Mouse (Mus musculus) midbrain, embryonic 13.5 days (tissue): ENCODE results near the gene Ifi214. TPM values are rescaled to one million over a fixed set of nuclear protein-coding genes. Genes with fewer than 3 reads are reported as not detected.
"Not testable (repeated sequence)": the region's sequence is repeated elsewhere in the genome, so short reads cannot be mapped to it uniquely, and the experiment has no call there.

ENCODE experiments used
- ATAC-seq: fragments of 200-750 bp; cut with Nextera tagmentation; 2 replicates; pipeline ENCODE4 v1.8.0; 2017; ENCODE audit warnings: mild to moderate bottlenecking, moderate TSS enrichment, moderate library complexity
- H3K27ac ChIP-seq: fragments of 300-500 bp; sonication (generic); 2 replicates; pipeline ENCODE4 v1.5.1; 2015; ENCODE audit warnings: inconsistent platforms, mild to moderate bottlenecking, moderate library complexity
- H3K27me3 ChIP-seq: fragments of 300-500 bp; sonication (generic); 2 replicates; pipeline ENCODE4 v1.6.1; 2015; ENCODE audit warnings: mild to moderate bottlenecking, inconsistent platforms
- H3K36me3 ChIP-seq: fragments of 300-500 bp; sonication (generic); 2 replicates; pipeline ENCODE4 v1.6.1; 2015; ENCODE audit warnings: mild to moderate bottlenecking, inconsistent platforms
- H3K4me1 ChIP-seq: fragments of 300-500 bp; sonication (generic); replicated peaks from 2 replicates; pipeline ENCODE4 v1.6.1; 2015; ENCODE audit warnings: inconsistent platforms
- H3K4me2 ChIP-seq: fragments of 300-500 bp; sonication (generic); replicated peaks from 2 replicates; pipeline ENCODE4 v1.6.1; 2015; ENCODE audit warnings: moderate library complexity, mild to moderate bottlenecking, inconsistent platforms
- H3K4me3 ChIP-seq: fragments of 300-500 bp; sonication (generic); replicated peaks from 2 replicates; pipeline ENCODE4 v1.5.1; 2015; ENCODE audit warnings: mild to moderate bottlenecking, inconsistent platforms
- H3K9ac ChIP-seq: fragments of 300-500 bp; sonication (generic); replicated peaks from 2 replicates; pipeline ENCODE4 v1.6.1; 2015; ENCODE audit warnings: mild to moderate bottlenecking, inconsistent platforms
- H3K9me3 ChIP-seq: fragments of 300-500 bp; sonication (generic); 2 replicates; pipeline ENCODE4 v1.6.1; 2016; ENCODE audit warnings: mild to moderate bottlenecking, inconsistent platforms
- WGBS: fragments of 180-500 bp; shearing (Covaris S2); methylation state at CpG from one replicate; pipeline ENCODE4 v1.1.7; 2015; 5-methylcytosine and 5-hydroxymethylcytosine counted together
- polyA plus RNA-seq: library from polyadenylated mRNA; unstranded; fragments of >200 nt; fragmentation: Nextera tagmentation; extraction: Ambion mirVana; gene quantifications from 2 replicates; pipeline ENCODE4 v1.2.1, GENCODE M21; 2015

Gene Ifi214
- not detected in 2 replicates for polyA plus RNA-seq

DNA sequence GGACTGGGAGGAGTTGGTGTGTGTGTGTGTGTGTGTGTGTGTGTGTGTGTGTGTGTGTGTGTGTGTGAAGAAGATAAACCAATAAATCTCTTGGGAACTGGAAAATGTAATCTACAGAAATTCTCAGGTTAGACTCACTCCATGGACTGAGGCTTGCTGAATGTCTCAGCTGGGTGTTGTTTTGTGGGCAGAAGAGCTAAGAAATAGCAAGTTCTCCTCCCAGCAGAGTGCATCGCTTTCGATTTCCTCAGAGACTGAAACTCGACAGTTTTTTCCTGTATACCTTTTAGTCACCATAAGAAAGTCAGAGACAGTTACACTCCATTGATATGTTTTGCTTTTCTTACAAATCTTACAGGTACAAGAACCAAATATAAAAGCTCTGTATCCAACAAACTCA, at the start of gene Ifi214:
Ifi214 (minus strand) TSS at position 167 of the 400 bp plus-strand sequence.
- not testable (repeated sequence) for H3K27ac ChIP-seq, ATAC-seq, H3K4me2 ChIP-seq, H3K4me1 ChIP-seq, H3K9me3 ChIP-seq, H3K9ac ChIP-seq, H3K36me3 ChIP-seq, H3K27me3 ChIP-seq, H3K4me3 ChIP-seq
- 93% methylated on average over 3 of the region's 3 CpGs for WGBS

DNA sequence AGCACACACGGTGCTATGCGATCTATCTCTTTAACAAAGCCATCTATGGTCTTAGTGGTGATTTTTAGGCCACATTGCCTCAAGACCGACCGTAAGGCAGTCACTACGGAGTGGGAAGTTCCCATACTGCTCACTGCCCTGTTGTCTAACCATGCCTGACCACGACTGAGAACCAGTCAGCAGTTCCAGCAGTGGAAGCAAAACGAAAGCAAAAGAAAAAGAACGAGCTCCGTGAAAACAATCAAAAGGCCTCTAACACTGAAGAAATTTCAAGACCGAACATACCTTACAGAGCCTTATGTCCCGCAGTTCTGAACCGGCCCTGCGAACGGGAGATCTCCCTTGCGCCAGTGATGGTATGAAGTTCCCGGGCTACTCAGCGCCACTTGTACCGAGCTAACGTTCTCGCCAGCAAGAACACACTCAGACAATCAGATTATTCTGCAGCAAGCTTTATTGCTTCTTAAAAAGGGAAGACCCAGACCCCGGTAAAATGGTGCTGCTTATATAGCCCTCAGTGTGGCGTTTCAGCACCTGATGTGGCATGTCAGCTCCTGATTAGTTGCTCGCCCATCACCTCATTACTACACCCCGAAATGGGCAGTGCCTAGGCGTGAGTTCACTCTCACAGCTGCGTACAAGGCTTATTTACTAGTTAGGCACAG, 44.3 kb upstream of the Ifi214 start:
- H3K4me2 ChIP-seq, result no peak overlapping the region
- H3K36me3 ChIP-seq, result no peaks in the 10 kb centered on the region
- no peak overlapping the region for H3K4me3 ChIP-seq
- ATAC-seq, result no peak
- H3K4me1 ChIP-seq, result no peaks in the 10 kb centered on the region
- H3K27me3 ChIP-seq, result no peaks in the 10 kb centered on the region
- H3K27ac ChIP-seq, result no peak overlapping the region
- no peak overlapping the region for H3K9ac ChIP-seq
- WGBS, result 95% methylated on average over 26 of the region's 26 CpGs
- H3K9me3 ChIP-seq, result peaks cover 27% of the 10 kb centered on the region

DNA sequence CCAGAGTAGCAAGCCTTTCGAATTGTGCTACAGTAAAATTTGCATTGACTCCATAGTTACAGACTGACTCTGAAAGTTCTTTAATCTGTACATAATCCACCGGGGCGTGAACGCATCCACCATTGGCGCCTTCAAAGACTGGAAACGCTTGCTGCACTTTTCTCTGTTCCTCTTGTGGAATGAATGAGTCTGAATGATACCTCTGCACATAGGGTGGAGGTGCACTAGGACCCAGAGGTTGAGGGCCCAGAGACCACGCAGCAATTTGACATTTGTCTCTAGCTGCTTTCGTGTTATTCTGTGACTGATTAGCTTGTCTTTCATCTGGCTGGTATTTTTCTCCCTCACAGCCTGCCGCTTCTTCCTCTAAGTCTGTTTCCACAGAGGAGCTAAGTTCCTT, 43.3 kb upstream of the Ifi214 start:
- Histone ChIP-seq H3K9ac (no peak overlapping the region), H3K27me3 (no peaks in the 10 kb centered on the region), H3K4me3 (no peak overlapping the region), H3K27ac (no peak overlapping the region), H3K36me3 (no peaks in the 10 kb centered on the region), H3K4me1 (no peaks in the 10 kb centered on the region), H3K4me2 (no peak overlapping the region), H3K9me3 (peaks cover 28% of the 10 kb centered on the region)
- ATAC-seq, result no peak
- WGBS, result 91% methylated on average over 9 of the region's 9 CpGs

DNA sequence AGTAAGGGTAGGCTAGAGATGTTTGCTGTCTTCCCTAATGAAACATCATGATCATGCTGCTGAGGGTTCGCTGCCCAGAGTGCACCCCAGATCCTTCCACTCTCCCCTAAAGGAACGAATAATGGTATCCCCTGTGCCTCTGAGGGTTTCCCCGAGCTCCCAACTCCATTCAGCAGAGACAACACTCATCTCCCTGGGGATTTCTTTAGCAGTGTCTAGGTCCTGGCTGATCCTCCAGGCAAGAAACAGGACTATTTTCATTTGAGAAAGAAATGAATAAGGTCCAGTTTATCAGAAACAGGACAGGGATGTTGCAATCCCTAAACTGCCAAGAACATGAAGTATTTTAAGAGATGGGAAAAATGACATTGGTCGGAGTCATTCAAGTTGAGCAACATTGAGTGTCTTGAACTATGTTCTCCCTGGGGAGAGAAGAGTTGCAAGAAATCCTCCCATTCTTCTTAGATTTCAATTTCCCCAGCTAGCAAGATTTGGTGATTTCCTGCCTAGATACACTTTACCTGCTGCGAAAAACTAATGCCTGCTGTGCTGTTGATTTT, 14.8 kb upstream of the Ifi214 start:
- not testable (repeated sequence) for H3K27ac ChIP-seq, H3K27me3 ChIP-seq, H3K36me3 ChIP-seq, H3K9ac ChIP-seq, H3K9me3 ChIP-seq, H3K4me3 ChIP-seq, H3K4me1 ChIP-seq, H3K4me2 ChIP-seq, ATAC-seq
- 79% methylated on average over 5 of the region's 5 CpGs for WGBS

DNA sequence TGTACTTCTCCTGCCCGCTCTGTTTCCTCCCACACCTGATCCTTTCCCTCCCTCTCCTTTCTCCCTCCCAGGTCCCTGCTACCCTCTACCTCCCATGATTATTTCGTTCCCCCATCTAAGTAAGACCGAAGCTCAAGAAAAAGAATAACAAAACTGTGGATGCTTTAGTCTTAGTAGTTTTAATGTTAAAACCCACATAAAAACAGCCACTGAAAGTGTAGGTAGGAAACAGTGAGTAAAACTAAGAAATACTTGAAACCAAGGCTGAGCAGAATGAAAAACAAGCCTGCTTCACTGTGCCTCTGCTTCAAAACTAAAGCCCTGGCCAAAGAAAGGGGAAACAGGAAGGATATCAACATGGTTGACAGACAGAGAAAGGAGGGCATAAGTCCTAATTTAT, 13.0 kb upstream of the Ifi214 start:
- H3K4me3 ChIP-seq, H3K4me1 ChIP-seq, H3K9ac ChIP-seq, H3K9me3 ChIP-seq, H3K36me3 ChIP-seq, H3K4me2 ChIP-seq, H3K27ac ChIP-seq, ATAC-seq, H3K27me3 ChIP-seq: not testable (repeated sequence)
- 90% methylated on average over 3 of the region's 3 CpGs for WGBS

DNA sequence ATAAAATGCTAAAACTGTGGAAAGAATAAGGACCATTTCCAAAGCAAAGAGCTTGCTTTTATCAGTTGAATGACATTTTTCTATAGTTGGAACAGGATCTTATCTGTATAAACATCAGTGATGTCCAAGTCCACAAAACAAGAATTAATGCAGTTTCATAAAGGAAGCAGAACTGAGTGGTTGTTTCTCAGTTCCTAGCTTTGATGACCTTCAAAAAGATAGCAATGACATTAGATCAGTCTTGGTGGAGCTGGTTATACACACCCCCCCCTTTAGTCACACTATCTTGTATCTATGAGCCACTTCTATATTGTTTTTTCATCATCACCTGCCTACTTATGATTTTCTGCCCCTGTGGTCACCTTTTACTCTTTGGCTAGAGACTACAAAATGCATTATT, 14.3 kb downstream of the Ifi214 start:
- no peaks in the 10 kb centered on the region for H3K36me3 ChIP-seq
- no peaks in the 10 kb centered on the region for H3K27me3 ChIP-seq
- no peaks in the 10 kb centered on the region for H3K9me3 ChIP-seq
- no peak overlapping the region for H3K4me2 ChIP-seq
- no peaks in the 10 kb centered on the region for H3K4me1 ChIP-seq
- ATAC-seq, result no peak
- no peak overlapping the region for H3K4me3 ChIP-seq
- H3K9ac ChIP-seq, result no peak overlapping the region
- no peak overlapping the region for H3K27ac ChIP-seq

DNA sequence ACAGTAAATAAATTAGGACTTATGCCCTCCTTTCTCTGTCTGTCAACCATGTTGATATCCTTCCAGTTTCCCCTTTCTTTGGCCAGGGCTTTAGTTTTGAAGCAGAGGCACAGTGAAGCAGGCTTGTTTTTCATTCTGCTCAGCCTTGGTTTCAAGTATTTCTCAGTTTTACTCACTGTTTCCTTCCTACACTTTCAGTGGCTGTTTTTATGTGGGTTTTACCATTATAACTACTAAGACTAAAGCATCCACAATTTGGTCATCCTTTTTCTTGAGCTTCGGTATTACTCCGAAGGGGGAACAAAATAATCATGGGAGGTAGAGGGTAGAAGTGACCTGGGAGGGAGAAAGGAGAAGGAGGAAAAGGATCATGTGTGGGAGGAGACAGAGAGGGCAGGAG, 25.2 kb downstream of the Ifi214 start:
- 95% methylated on average over 2 of the region's 2 CpGs for WGBS
- ATAC-seq, H3K4me1 ChIP-seq: not testable (repeated sequence)

DNA sequence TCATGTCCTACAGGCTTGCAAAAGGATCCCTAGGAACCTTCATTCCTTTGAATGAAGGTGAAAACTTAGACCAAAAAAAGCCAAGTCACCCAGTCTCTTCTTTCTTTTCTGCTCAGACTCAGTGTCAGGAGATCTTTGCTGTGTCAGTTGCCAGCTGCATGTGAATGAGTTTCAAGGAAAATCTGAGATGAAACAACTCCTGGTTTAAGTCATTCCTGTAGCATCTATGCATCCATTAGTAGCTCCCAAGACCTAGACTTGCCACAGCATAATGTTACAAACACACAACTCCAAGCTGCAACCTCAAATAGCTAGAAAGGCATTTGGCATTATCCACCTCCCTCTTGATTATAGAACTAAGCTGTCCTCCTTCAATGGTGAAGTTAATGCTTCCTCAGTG, 44.3 kb downstream of the Ifi214 start:
- H3K9me3 ChIP-seq, H3K9ac ChIP-seq, H3K4me1 ChIP-seq, H3K4me3 ChIP-seq, H3K36me3 ChIP-seq, H3K27me3 ChIP-seq, ATAC-seq, H3K27ac ChIP-seq, H3K4me2 ChIP-seq: not testable (repeated sequence)

More for the DNA sequence above, 25.2 kb downstream of the Ifi214 start:
- not testable (repeated sequence) for H3K4me2 ChIP-seq, H3K4me3 ChIP-seq, H3K9me3 ChIP-seq, H3K27me3 ChIP-seq, H3K9ac ChIP-seq, H3K36me3 ChIP-seq, H3K27ac ChIP-seq

DNA sequence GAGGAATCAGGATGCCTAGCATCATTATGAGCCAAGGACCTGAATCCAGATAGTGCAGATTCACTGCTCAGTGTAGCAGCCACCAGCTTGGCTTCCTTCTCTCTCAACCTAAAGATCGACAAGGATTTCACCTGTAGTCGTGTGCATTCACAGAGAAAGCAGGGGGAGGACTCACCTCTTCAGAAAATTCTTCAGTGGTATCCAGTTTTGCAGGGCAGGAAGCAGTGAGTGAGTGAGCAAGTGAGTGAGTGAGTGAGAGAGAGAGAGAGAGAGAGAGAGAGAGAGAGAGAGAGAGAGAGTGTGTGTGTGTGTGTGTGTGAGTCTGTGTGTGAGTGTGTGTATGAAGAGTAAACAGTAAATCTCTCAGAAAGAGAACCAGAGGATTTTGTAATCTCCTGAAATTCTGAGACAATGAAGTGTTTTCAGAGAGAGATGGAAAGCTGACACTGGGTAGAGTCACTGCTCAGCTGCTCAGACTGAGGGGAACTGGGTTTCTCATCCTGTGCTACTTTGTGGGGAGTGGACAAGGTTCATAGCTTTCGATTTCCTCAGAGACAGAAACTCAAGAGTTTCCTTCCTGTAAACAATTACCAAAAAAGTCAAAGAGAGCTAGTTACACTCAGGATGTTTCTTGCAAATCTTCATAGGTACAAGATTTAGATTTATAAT, 44.8 kb downstream of the Ifi214 start, which contains the start of gene Ifi206:
Ifi206 (minus strand) TSS at position 230 of the 669 bp plus-strand sequence.
- H3K27ac ChIP-seq, H3K9me3 ChIP-seq, H3K4me3 ChIP-seq, ATAC-seq, H3K9ac ChIP-seq, H3K4me2 ChIP-seq, H3K4me1 ChIP-seq, H3K27me3 ChIP-seq, H3K36me3 ChIP-seq: not testable (repeated sequence)
- 86% methylated on average over 3 of the region's 3 CpGs for WGBS

DNA sequence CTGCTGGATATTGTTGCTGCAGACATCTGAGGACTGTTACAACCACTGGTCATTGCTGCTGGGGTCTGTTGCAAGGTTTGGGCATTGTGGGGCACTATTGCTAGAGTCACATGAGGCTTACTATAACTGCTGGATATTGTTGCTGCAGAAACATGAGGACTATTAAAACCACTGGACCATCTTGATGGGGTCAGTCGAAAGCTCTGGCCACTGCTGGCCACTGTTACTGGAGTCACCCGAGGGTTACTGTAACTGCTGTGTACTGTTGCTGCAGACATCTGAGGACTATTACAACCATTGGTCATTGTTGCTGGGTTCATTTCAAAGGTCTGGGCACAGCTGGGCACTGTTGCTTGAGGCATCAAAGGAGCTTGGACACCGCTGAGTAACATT, 54.6 kb downstream of the Ifi214 start:
- H3K9me3 ChIP-seq, ATAC-seq, H3K27me3 ChIP-seq, H3K9ac ChIP-seq, H3K36me3 ChIP-seq, H3K4me3 ChIP-seq, H3K4me1 ChIP-seq, H3K4me2 ChIP-seq, H3K27ac ChIP-seq: not testable (repeated sequence)
- WGBS, result 89% methylated on average over 3 of the region's 3 CpGs

DNA sequence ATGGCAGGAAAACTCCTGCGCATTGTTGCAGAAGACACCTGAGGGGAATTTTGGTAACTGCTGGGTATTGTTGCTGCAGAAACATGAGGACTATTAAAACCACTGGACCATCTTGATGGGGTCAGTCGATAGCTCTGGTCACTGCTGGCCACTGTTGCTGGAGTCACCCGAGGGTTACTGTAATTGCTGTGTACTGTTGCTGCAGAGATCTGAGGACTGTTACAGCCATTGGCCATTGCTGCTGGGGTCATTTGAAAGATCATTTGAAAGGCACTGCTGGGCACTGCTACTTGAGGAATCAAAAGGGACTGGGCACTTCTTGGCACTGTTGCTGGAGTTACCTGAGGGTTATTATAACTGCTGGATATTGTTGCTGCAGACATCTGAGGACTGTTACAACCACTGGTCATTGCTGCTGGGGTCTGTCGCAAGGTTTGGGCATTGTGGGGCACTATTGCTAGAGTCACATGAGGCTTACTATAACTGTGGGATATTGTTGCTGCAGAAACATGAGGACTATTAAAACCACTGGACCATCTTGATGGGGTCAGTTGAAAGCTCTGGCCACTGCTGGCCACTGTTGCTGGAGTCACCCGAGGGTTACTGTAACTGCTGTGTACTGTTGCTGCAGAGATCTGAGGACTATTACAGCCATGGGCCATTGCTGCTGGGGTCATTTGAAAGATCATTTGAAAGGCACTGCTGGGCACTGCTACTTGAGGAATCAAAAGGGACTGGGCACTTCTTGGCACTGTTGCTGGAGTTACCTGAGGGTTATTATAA, 55.2 kb downstream of the Ifi214 start:
- not testable (repeated sequence) for H3K4me1 ChIP-seq, H3K4me2 ChIP-seq, H3K9me3 ChIP-seq, H3K27me3 ChIP-seq, ATAC-seq, H3K4me3 ChIP-seq, H3K9ac ChIP-seq, H3K27ac ChIP-seq, H3K36me3 ChIP-seq
- 94% methylated on average over 5 of the region's 5 CpGs for WGBS
